ENCODE assay signal across 12 mouse cellular contexts in genomic region chr15:99599245-99600070, GRCm38 (mm10). TPM values are rescaled to one million over a fixed set of nuclear protein-coding genes. Genes with fewer than 3 reads are reported as not detected.
A peak's percentile ranks its signal among the peaks of the same experiment; 100 is the strongest.
DNase-seq lines count a peak whose midpoint lies in the region; ATAC-seq and TF ChIP-seq lines count a peak whose summit lies in the region.
"Had no signal": no experiment of that assay in that cellular context is flagged by ENCODE, and none has a peak within 500 bp of the region (broad histone marks: within the 10 kb centered on the region; RNA-seq: fewer than 3 reads in every experiment).

No protein-coding gene starts in this region.

- TF ChIP-seq CTCF in cerebellum, adult 2 months (IDR thresholded peaks at IDR 0.05; ENCODE audit: borderline replicate concordance, insufficient read depth, low read depth, low read length): no peak
- TF ChIP-seq CTCF in lung, adult 2 months (IDR thresholded peaks at IDR 0.05; ENCODE audit: insufficient read depth, low read length): no peak

- H3K27me3 ChIP-seq in kidney, embryonic 16.5 days (ENCODE audit: insufficient read depth, low read length): peaks cover 26% of the 10 kb centered on the region
- no peaks in the 10 kb centered on the region for H3K27me3 ChIP-seq in cerebellum, adult 2 months (ENCODE audit: control insufficient read depth, insufficient read depth, low read length)
- peaks cover 25% of the 10 kb centered on the region for H3K27me3 ChIP-seq in midbrain, embryonic 13.5 days

- peaks cover 39% of the 10 kb centered on the region for H3K4me1 ChIP-seq in kidney, embryonic 16.5 days (ENCODE audit: insufficient read depth, low read length)
- peaks cover 60% of the 10 kb centered on the region for H3K4me1 ChIP-seq in cerebellum, adult 2 months (ENCODE audit: control insufficient read depth, insufficient read depth, low read length)
- peaks cover 48% of the 10 kb centered on the region for H3K4me1 ChIP-seq in midbrain, embryonic 13.5 days (replicated peaks)
- H3K4me1 ChIP-seq in lung, adult 2 months (ENCODE audit: control insufficient read depth, insufficient read depth, low read length): no peaks in the 10 kb centered on the region

- H3K36me3 ChIP-seq in kidney, embryonic 16.5 days (ENCODE audit: insufficient read depth, low read length): no peaks in the 10 kb centered on the region
- no peaks in the 10 kb centered on the region for H3K36me3 ChIP-seq in midbrain, embryonic 13.5 days
- H3K36me3 ChIP-seq: liver, embryonic 15.5 days had no signal

- 54% methylated on average over 17 of the region's 17 CpGs for WGBS in kidney, embryonic 16.5 days
- WGBS in cerebellum, adult 2 months: 14% methylated on average over 17 of the region's 17 CpGs
- 41% methylated on average over 17 of the region's 17 CpGs for WGBS in midbrain, embryonic 13.5 days
- WGBS in lung, adult 2 months: 65% methylated on average over 17 of the region's 17 CpGs

- H3K9ac ChIP-seq in kidney, embryonic 16.5 days (replicated peaks; ENCODE audit: low read length): 0 out of 2 replicates have a peak overlapping the region, but pooled peaks have one; percentile 13
- 0 out of 2 replicates have a peak overlapping the region, but pooled peaks have one; percentile 14 for H3K9ac ChIP-seq in midbrain, embryonic 13.5 days (replicated peaks)
- H3K9ac ChIP-seq: liver, embryonic 15.5 days had no signal

- no peak overlapping the region for H3K4me3 ChIP-seq in kidney, embryonic 16.5 days (ENCODE audit: low read length)
- peak overlapping the region; percentile 55 for H3K4me3 ChIP-seq in cerebellum, adult 2 months (replicated peaks; ENCODE audit: insufficient read depth, low read depth, low read length)
- no peak overlapping the region for H3K4me3 ChIP-seq in midbrain, embryonic 13.5 days (replicated peaks)
- no peak overlapping the region for H3K4me3 ChIP-seq in lung, adult 2 months (replicated peaks; ENCODE audit: extremely low read depth, low read depth, low read length)
- H3K4me3 ChIP-seq: liver, embryonic 15.5 days had no signal

- TF ChIP-seq POLR2A in cerebellum, adult 2 months (IDR thresholded peaks at IDR 0.05; ENCODE audit: borderline replicate concordance, insufficient read depth, low read length): no peak
- no peak for TF ChIP-seq POLR2A in lung, adult 2 months (IDR thresholded peaks at IDR 0.05; ENCODE audit: borderline replicate concordance, extremely low read depth, low read depth, low read length)

- H3K27ac ChIP-seq in kidney, embryonic 16.5 days (ENCODE audit: low read length): no peak overlapping the region
- H3K27ac ChIP-seq in cerebellum, adult 2 months (ENCODE audit: insufficient read depth, low read length): peak overlapping the region; percentile 98
- peak overlapping the region; percentile 42; the same call in 1 of the 2 replicates for H3K27ac ChIP-seq in midbrain, embryonic 13.5 days
- H3K27ac ChIP-seq: liver, embryonic 15.5 days had no signal

- H3K9me3 ChIP-seq in kidney, embryonic 16.5 days (ENCODE audit: low read length): no peaks in the 10 kb centered on the region
- no peaks in the 10 kb centered on the region for H3K9me3 ChIP-seq in midbrain, embryonic 13.5 days
- H3K9me3 ChIP-seq: liver, embryonic 15.5 days had no signal

- no peak for DNase-seq in kidney, adult 9 months
- peak; percentile 80 for DNase-seq in cerebellum, adult 2 months
- DNase-seq in cerebellum, postnatal 36 days: peak; percentile 62 to 73
- DNase-seq in right cerebral cortex, postnatal 25 days: no peak
- DNase-seq in lung, adult 2 months: no peak
- DNase-seq: adrenal gland, postnatal 25 days; heart, postnatal 14 days; kidney, adult 2 months had no signal

- H3K4me2 ChIP-seq in kidney, embryonic 16.5 days (replicated peaks; ENCODE audit: low read depth, low read length): no peak overlapping the region
- no peak overlapping the region for H3K4me2 ChIP-seq in midbrain, embryonic 13.5 days (replicated peaks)
- H3K4me2 ChIP-seq: liver, embryonic 15.5 days had no signal

- ATAC-seq in kidney, embryonic 16.5 days (ENCODE audit: low FRiP score, low TSS enrichment): no peak
- peak; percentile 29; the same call in 1 of the 2 replicates for ATAC-seq in midbrain, embryonic 13.5 days

RNA-seq across cellular contexts. Expression of gene Aqp6, which starts 1.7 kb away (rescaled TPM):
- 0.10 TPM in 1 of 2 replicates, not detected in the other for polyA plus RNA-seq in kidney, embryonic 16.5 days (2015; fragmentation: Nextera tagmentation; extraction: Ambion mirVana)
- 29.0 and 38.4 TPM in 2 replicates for polyA plus RNA-seq in cerebellum, adult 2 months (2012; rRNA removed)
- polyA plus RNA-seq in midbrain, embryonic 13.5 days (2015; fragmentation: Nextera tagmentation; extraction: Ambion mirVana): 0.71 and 0.99 TPM in 2 replicates
- not detected in 2 replicates for polyA plus RNA-seq in lung, adult 2 months (2012; rRNA removed)
- polyA plus RNA-seq: liver, embryonic 15.5 days; testis, adult 2 months had no signal

RNA-seq across cellular contexts. Expression of gene Aqp5, which starts 8.9 kb away (rescaled TPM):
- polyA plus RNA-seq in kidney, embryonic 16.5 days (2015; fragmentation: Nextera tagmentation; extraction: Ambion mirVana): 3.7 and 5.0 TPM in 2 replicates
- 0.36 and 0.56 TPM in 2 replicates for polyA plus RNA-seq in cerebellum, adult 2 months (2012; rRNA removed)
- polyA plus RNA-seq in midbrain, embryonic 13.5 days (2015; fragmentation: Nextera tagmentation; extraction: Ambion mirVana): 0.79 and 1.1 TPM in 2 replicates
- polyA plus RNA-seq in lung, adult 2 months (2012; rRNA removed): 511 and 692 TPM in 2 replicates

RNA-seq across cellular contexts. Expression of gene Aqp2, which starts 20.6 kb away (rescaled TPM):
- 109 and 159 TPM in 2 replicates for polyA plus RNA-seq in kidney, embryonic 16.5 days (2015; fragmentation: Nextera tagmentation; extraction: Ambion mirVana)
- 0.23 and 0.43 TPM in 2 replicates for polyA plus RNA-seq in cerebellum, adult 2 months (2012; rRNA removed)
- polyA plus RNA-seq in midbrain, embryonic 13.5 days (2015; fragmentation: Nextera tagmentation; extraction: Ambion mirVana): not detected in 2 replicates
- 1.1 and 1.3 TPM in 2 replicates for polyA plus RNA-seq in lung, adult 2 months (2012; rRNA removed)
- polyA plus RNA-seq: liver, embryonic 15.5 days had no signal

RNA-seq across cellular contexts. Expression of gene Racgap1, which starts 52.0 kb away (rescaled TPM):
- 143 and 157 TPM in 2 replicates for polyA plus RNA-seq in kidney, embryonic 16.5 days (2015; fragmentation: Nextera tagmentation; extraction: Ambion mirVana)
- 15.5 and 15.6 TPM in 2 replicates for polyA plus RNA-seq in cerebellum, adult 2 months (2012; rRNA removed)
- 118 and 125 TPM in 2 replicates for polyA plus RNA-seq in midbrain, embryonic 13.5 days (2015; fragmentation: Nextera tagmentation; extraction: Ambion mirVana)
- polyA plus RNA-seq in lung, adult 2 months (2012; rRNA removed): 2.9 and 4.9 TPM in 2 replicates

Comparison
In these comparisons a context has a peak if more than half of its experiments do, and no peak if none do; other contexts are left out.
1. DNase-seq: peak in cerebellum, adult 2 months (2 of 2) and cerebellum, postnatal 36 days (2 of 2); none in kidney, adult 9 months (single experiment), right cerebral cortex, postnatal 25 days (single experiment) and lung, adult 2 months (single experiment).
2. RNA of gene Aqp6, which starts 1.7 kb away (polyA plus RNA-seq): 29.0 to 38.4 TPM in cerebellum, adult 2 months; 0.71 to 0.99 TPM in midbrain, embryonic 13.5 days, 0.10 TPM in kidney, embryonic 16.5 days and not detected in lung, adult 2 months; every median in the first group is over 10 times any median in the second.
3. RNA of gene Aqp5, which starts 8.9 kb away (polyA plus RNA-seq): 511 to 692 TPM in lung, adult 2 months; 3.7 to 5.0 TPM in kidney, embryonic 16.5 days, 0.79 to 1.1 TPM in midbrain, embryonic 13.5 days and 0.36 to 0.56 TPM in cerebellum, adult 2 months; every median in the first group is over 10 times any median in the second.
4. RNA of gene Aqp2, which starts 20.6 kb away (polyA plus RNA-seq): 109 to 159 TPM in kidney, embryonic 16.5 days; 1.1 to 1.3 TPM in lung, adult 2 months, 0.23 to 0.43 TPM in cerebellum, adult 2 months and not detected in midbrain, embryonic 13.5 days; every median in the first group is over 10 times any median in the second.